Mouse (Mus musculus): ENCODE measurements around the gene Flot2. TPM values are rescaled to one million over a fixed set of nuclear protein-coding genes. Genes with fewer than 3 reads are reported as not detected.

Flot2 gene
- total RNA-seq, 2 experiments from 2014 or later, result 68.3 to 68.5 TPM

DNA sequence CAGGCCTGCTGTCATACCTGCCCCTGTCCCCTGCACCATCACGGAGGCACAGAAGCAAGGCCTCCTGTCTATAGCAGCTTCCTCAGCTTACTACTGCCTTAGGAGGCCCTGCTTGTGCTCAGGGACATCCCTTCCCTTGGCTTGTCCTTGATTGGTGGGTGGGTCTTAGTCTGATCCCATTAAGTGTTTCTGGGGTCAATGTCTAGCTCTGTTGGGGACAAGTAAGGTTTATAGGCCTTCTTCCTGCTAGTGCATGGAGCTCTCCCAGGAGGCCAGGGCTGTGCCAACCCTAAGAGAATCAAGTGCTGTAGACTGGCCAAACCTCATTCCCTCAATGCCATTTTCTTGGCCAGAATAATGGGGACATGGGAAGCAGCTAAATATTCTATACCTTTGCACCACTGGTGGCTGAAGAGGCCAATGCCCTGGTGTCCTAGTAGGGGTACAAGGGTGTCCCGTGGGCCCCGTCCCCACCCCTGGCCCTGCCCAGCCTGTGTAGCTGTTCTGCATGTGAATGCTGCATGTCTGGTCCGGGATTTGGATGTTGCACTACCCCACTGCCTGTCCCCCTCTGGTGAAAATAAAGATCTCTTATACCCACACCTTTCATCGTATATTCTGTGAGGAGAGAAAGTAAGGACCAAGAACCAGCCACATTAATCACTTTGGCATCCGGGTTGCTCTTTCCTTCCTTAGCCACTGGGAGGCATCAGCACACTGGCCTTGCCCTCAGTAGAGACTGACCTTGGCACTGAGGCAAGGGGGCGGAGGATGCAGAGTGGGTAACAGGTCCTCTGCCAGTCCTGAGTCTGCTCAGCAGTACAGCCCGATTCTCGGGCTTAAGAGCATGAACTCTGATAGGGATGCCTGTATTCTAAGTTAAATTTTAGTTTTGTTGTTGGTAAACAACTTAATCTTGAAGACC, 22.4 kb downstream of the Flot2 start:
- DNase-seq, result peak; percentile 81

DNA sequence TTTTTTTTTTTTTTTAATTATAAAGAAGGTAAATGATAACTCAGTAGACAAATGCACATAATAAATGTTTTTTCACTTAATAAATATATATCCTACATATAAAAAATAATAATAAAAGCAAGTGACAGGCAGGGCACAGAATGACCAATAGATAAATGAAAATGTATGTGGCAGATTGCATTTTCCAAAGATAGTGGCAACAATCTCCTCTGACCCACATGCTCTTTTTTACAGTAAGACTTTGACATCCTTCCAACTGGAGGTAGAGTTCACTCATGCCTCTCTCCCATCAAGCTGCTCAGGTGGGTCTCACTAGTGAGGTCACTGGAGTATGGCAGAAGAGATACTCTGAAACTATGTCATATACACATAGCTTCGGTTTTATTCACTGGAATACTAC, 24.8 kb downstream of the Flot2 start:
- no peak for DNase-seq

DNA sequence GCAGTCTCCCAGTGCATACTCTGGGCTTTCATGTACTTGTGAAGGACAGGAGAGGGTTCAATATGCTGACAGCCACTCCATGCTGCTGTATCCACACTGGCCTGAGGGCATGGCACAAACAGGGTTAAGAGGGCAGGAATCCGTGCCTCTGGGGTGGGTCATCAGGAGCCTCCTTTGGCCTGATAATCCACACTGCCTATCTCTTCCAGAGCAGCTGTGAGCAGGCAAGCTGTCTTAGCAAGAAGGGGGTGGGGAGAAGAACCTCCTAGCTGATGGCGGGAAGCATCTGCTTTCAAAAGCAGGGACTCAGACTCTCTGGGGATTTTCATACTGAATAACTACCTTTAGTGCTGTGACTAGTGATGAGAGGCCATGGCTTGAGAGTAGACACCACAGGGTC, 28.2 kb downstream of the Flot2 start:
- DNase-seq, result no peak

GRCm38 (mm10) chr11:78066641-78067040, 28.9 kb downstream of the Flot2 start:
- no peak for DNase-seq

DNA sequence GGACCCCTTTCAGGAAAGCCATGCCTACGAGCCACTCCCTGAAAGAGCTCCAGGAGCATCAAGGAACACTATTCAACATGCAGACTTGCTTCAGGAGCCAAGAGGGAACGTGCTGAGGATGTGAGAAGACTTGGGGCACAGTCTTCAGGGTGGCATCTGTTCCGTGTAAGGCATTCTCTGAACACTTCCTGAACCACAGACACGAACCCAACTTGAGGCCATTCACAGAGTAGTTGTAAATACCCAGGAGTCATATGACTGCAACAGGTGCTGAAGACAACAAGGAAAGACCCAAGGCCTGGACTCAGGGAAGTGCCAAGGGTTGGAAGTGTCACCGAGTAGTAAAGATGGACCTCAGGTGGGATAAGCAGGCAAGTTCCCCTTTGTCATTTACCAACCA, 29.8 kb downstream of the Flot2 start:
- no peak for DNase-seq

GRCm38 (mm10) chr11:78069130-78069529, 31.4 kb downstream of the Flot2 start:
- DNase-seq, result no peak

DNA sequence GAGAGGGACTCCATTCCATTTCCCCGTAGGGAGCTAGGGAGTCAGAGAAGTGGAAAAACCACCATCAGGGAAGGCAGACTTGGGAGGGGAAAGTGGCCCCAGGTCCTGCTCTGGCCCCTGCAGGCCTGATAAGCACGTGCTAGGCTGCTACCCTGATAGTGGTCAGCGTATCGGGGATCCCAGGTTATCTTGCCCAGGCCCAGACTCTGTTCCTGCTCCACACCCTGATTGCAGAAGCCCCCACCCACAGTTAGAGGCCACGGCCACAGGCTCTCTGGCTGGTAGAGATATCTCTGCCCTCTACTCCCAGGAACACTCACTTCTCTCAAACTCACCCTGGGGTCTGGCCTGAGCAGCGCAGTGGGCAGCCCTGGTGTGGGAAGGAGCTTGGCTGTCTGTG, 31.9 kb downstream of the Flot2 start:
- DNase-seq, result no peak

DNA sequence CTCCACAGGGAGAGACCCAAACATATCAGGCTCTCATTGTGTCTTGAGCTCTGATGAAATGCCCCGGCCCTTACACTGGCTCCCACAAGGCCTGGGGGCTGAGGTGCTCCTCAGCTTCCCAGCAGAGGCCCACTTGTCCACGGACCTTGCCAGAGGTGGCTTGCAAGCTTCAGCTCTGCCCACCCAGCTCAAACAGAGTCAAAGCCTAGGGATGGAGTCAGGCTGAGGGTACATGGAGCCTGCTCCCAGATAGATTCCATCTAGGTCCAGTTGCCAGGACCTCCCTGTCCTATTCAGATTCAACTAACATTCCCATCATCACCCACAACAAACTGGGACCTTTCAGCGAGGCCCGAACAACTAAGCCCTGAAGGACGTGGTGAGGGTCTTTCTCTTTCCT, 34.2 kb downstream of the Flot2 start:
- no peak for DNase-seq

DNA sequence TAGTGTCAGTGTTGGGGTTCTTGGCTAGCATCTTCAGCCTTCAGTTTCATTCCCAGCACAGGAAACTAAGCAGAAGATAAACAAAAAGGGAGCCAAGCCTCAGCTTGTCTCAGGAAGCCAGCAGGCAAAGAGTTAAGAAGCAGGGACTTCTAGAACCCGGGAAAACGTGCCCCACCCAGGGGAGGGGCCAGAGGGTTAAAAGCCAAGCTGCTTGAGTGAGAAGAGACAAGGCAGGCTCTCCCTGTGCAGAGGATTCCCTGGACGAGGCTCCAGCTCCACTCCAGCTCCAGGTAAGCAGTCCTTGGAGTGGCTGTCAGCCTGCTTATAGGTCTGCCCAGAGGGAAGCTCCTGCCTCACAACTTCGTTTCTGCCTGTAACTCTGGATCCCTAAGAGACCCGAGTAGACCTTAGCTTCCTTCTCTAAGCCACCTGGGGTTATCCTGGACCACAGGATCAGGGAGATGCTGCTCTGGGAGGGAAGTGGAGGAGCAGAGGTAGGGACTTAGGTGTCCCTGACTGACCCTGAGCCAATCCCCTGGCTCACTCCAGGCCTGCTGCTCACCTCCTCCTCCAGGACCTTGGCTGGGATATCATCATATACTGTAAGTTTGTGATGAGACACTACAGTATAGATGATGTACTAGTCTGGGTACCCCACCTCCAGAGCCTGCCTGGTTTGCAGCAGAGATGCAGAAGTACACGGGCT, 34.8 kb downstream of the Flot2 start:
- no peak for DNase-seq

GRCm38 (mm10) chr11:78073577-78074276, 36.0 kb downstream of the Flot2 start:
- DNase-seq, result no peak

DNA sequence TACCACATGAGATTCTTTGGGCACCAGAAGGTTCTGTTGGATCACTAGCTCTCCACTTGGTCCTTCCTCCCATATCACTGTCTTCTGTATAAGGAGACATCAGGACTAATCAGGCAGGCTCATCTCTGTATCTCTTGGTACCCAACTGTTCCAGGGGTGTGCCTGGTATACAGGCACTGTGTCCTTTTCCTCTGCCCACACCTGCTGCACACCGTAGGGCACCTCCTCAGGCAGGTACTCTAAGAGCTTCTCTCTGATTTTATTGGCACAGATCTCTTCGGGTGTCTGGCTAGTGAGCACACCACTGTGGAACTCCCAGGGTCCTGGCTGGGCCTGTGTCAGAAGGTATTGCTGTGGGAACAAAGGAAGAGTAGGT, 36.5 kb downstream of the Flot2 start:
- DNase-seq, result no peak

DNA sequence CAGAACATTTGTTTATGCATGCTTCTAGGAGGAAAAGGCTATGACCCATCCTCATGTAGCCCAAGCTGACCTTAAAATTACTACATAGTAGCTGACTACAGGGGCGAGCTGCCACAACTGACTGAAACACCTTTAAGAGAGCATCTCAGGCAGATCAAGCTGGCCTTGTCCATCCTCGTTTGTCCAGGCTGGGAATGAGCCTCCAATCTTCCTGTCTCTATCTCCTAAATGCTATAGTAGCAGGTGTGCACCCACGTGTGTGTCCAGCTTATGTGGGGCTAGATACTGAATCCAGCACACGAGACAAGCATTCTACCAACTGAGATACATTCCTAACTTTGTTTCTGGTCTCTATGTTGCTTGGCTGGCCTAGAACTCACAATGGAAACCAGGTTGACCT, 36.9 kb downstream of the Flot2 start:
- DNase-seq, result no peak

DNA sequence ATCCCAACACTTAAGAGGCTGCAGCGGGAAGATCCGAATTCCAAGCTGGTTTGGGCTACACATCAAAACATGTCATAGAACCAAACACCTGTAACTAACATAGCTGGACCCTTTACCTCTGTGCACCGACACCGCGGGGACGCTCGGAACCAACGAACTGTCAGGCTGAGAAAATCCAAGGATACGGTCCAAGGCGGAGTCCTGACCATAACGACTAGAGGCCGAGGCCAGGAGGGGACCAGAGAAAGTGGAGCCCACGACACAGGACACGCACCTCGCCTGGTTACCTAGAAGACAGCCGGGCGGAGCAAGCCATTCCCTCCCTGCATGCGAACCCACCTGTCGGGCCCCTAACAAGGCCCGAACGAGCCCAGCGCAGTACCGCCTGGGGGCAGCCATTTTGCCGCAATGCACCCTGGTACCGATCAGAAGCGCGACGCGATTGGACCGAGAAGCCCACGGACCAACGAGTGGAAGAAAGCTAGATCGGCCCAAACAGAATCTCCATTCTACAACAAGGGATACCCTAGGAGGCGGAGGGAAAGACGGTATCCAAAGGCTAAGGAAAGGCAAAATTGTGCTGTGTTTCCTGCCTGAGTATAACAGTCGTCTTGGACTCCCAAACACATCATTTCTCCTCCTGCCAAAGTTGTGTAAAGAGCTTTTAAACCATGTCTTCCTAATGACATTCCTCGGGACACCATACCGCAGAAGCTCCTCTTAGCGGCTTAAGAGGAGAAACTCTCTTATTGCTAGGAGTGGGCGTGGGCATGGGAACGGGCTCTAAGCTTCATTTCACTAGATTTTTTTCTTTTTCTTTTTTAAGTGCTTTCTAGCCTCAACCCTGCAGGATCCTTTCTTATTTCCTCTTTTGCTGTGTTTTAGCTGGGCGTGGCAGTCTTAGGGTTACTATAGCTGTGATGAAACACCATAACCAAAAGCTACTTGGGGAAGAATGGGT, 42.5 kb downstream of the Flot2 start, which contains the start of gene Eral1:
Eral1 (minus strand) TSS at position 423 of the 961 bp plus-strand sequence.
- peak; percentile 78 for DNase-seq

- DNase-seq, result no peak
Measured at GRCm38 (mm10) chr11:78083595-78083994, 45.9 kb downstream of the Flot2 start.

DNA sequence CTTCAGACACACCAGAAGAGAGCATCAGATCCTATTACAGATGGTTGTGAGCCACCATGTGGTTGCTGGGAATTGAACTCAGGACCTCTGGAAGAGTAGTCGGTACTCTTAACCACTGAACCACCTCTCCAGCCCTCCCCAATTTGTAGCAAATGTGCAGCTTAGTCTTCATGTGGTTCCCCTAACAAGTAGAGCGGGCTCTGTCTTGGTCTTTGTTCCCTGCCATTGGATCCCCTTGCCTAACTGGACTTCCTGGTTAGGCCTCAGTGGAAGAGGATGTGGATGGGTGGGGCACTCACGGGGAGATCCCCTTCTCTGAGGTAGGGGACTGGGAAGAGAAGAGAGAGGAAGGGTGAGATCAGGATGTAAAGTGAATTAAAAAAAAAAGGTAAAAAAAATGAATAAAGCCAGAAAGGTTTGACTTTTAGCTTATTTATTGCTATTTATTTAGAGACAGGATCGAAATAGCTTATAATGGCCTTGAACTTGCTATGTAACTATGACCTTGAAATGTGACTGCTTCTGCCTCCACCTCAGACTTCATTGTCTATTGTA, 49.3 kb downstream of the Flot2 start:
- DNase-seq, result no peak

DNA sequence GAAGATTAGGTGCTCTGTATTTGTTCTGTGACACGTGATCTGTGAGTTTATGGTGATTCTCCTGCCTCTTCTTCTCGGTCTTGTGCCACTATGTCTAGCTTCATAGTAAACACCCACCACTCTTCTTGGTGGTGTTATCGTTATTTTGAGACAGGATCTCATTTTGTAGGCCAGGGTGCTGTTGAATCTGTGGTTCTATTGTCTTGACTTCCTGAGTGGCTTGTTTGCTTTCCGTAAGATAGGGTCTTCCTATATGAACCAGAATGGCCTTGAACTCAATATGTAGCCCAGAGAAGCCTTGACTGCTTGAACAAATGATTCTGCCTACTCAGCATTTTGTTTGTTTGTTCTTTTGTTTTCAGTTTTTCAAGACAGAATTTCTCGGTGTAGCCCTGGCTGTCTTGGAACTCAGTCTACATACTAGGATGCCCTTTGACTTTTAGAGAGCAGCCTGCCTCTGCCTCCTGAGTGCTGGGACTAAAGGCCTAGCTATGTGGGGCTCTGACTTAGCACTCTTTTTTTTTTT, 50.1 kb downstream of the Flot2 start:
- DNase-seq, result no peak

DNA sequence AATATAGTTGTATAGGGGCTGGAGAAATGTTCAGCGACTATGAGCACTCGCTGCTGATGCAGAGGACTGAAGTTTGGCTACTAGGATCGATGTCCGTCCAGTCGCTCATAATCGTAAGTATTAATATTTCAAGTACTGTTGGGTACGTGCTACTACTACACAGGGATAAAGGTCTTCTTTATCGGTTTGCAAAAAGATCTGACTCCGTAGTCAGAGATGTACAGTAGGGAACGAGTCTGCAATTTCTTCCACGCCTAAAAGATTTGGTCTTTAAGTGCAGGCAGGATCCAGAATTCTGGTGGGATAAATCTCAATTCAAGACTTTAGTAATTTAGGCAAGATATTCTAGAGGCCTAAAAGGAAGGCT, 56.4 kb downstream of the Flot2 start:
- DNase-seq, result no peak

DNA sequence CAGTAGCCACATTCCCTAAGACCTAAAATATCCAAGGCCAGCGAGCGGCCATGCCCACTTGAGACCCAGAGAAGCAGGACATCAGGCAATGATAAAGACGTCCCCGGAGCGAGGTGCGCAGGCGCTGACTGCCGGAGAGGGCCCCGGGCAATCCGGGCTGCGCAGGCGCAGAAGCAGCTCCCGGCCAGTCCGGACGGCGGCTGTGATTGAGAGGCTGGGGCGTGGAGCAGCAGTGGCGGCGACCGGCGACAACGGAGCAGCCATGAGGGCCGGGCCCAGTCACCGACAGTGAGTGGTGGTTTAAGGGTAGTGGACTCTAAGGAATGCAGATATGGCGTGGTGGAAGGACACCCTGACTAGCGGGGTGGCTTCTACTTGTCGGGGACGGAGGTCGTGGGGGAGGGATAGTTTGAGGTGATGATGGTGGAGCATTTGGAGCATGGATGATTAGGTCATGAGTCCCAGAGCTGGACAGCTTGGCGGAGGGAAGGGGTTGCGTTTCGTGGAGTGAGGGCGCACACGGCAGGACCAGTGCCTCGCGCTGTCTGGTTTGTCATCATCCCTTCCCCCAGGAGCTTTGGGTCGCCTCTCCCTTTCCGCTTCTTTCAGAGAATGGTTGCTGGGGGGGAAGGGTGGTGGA, 56.9 kb downstream of the Flot2 start, which contains the start of gene Fam222b:
Fam222b (plus strand) TSS at position 157 of the 640 bp plus-strand sequence.
- peak; percentile 96 for DNase-seq

- no peak for DNase-seq
Measured at GRCm38 (mm10) chr11:78095144-78095516, 57.4 kb downstream of the Flot2 start.

DNA sequence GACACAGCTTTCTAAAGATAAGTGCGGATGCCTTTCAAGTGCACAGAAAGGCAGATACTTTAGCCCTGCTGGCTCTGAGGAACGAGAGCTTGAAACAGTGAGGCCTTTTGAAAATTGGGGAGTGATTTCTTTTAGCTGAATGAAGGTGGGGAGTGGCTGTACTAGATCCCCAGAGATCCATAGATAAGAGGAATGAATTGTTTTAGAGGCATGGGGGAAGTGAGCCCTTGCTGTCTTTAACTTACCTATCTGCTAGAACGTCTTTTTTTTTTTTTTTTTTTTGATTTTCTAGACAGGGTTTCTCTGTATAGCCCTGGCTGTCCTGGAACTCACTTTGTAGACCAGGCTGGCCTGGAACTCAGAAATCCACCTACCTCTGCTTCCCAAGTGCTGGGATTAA, 59.3 kb downstream of the Flot2 start:
- no peak for DNase-seq

DNA sequence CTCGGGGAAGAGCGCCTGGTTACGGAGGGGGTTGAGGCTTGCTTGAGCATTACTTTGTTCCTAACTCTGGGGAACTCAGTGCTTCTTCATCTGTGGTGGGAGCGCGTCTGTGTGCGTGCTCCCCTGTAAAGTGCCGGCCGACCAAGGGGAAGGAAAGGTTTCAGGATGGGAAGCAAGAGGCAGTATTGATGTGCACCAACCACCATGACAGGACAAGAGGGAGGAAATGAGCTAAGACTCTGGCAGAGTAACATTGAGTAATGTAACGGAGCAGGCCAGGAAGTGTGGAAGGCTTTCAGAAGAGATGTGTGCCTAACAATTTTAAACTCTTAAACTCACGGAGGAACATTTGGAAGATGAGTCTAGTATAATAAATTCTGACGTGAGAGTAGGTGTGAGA, 63.0 kb downstream of the Flot2 start:
- DNase-seq, result no peak
